Mouse (Mus musculus): ENCODE results near the gene Sumo2.
"Not testable (repeated sequence)": the region's sequence is repeated elsewhere in the genome, so short reads cannot be mapped to it uniquely, and the experiment has no call there.

- TF ChIP-seq CTCF (conservative IDR thresholded peaks at IDR 0.05; ENCODE audit: low read length); NANOG (IDR thresholded peaks at IDR 0.05; ENCODE audit: borderline replicate concordance, low read length): not testable (repeated sequence)
Observed at GRCm38 (mm10) chr11:115496559-115496958, 39.5 kb downstream of the Sumo2 start.
